Mouse (Mus musculus) subcutaneous adipose tissue, adult 2 months (tissue): Measurements from ENCODE around the gene Hist1h2ak. TPM values are rescaled to one million over a fixed set of nuclear protein-coding genes. Genes with fewer than 3 reads are reported as not detected.

Experiments
- polyA plus RNA-seq: library from polyadenylated mRNA; depleted of rRNA; stranded (reverse); fragments of >200 nt; gene quantifications from 2 replicates; pipeline ENCODE4 v1.2.3, GENCODE M21; 2012; ENCODE audit warnings: low replicate concordance; rRNA removed

Gene Hist1h2ak
- polyA plus RNA-seq = 9.2 TPM in 1 of 2 replicates, not detected in the other

GRCm38 (mm10) chr13:21753524-21754285, at the start of gene Hist1h2ak, which contains the start of gene Hist1h2bn:
TSS of gene Hist1h2ak (minus strand) at chr13:21753827.
TSS of gene Hist1h2bn (plus strand) at chr13:21754123.

GRCm38 (mm10) chr13:21786899-21787629, 33.4 kb upstream of the Hist1h2ak start, which contains the start of the genes Hist1h2an and Hist1h2bp:
TSS of gene Hist1h2an (minus strand) at chr13:21787218.
TSS of gene Hist1h2bp (plus strand) at chr13:21787461.

DNA sequence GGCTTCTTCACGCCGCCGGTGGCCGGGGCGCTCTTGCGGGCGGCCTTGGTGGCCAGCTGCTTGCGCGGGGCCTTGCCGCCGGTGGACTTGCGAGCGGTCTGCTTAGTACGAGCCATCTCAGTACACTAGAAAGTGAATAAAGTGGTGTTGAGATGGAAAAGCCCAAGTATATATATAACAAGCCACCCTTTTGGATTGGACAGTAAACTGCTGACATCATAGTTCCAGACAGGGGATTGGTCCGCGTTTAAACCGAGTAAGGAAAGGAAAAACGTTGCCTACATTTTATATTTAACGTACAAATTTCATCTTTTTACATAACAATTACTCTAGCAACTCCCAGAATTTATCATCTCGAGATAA, 29.6 kb upstream of the Hist1h2ak start, which contains the start of gene Hist1h3i:
Hist1h3i (minus strand) TSS at position 116 of the 363 bp plus-strand sequence.

DNA sequence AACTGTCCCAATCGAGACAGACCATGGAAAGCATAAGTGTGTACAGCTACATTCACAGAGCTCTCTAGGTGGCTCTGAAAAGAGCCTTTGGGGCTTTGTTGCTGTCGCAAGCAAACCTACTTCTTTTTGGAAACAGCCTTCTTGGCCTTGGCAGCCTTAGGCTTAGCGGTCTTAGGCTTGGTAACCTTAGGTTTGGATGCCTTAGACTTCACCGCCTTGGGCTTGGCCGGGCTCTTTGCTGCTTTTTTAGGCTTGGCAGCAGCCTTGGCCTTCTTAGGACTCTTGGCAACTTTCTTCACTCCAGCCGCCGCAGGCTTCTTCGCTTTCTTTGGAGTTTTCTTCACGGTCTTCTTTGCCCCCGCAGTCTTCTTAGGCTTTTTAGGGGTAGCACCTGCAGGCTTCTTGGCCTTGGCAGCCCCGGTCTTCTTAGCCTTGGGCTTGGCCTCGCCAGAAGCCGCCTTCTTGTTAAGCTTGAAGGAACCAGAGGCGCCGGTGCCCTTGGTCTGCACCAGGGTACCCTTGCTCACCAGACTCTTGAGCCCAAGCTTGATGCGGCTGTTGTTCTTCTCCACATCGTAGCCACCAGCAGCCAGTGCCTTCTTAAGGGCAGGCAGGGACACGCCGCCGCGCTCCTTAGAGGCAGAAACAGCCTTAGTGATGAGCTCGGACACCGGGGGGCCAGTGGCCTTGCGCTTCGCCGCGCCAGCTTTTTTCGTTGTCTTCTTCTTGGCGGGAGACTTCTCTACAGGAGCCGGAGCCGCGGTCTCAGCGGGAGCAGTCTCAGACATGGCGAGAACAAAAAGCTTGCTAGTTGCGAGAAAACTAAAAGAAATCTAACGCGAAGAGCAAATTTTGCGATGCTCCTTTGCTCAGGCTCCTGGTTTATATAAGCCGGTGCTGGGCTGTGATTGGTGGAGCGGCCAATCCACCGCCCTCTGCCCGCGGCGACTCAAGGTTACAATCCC, 26.4 kb upstream of the Hist1h2ak start, which contains the start of gene Hist1h1b:
Hist1h1b (minus strand) TSS at position 859 of the 965 bp plus-strand sequence.

GRCm38 (mm10) chr13:21750159-21751017, 3.2 kb downstream of the Hist1h2ak start, which contains the start of gene Hist1h4k:
TSS of gene Hist1h4k (minus strand) at chr13:21750505.

GRCm38 (mm10) chr13:21734906-21735767, 18.5 kb downstream of the Hist1h2ak start, which contains the start of gene Hist1h4j:
TSS of gene Hist1h4j (plus strand) at chr13:21735064.

GRCm38 (mm10) chr13:21721757-21722372, 31.8 kb downstream of the Hist1h2ak start, which contains the start of gene Hist1h2bm:
TSS of gene Hist1h2bm (plus strand) at chr13:21722044.

DNA sequence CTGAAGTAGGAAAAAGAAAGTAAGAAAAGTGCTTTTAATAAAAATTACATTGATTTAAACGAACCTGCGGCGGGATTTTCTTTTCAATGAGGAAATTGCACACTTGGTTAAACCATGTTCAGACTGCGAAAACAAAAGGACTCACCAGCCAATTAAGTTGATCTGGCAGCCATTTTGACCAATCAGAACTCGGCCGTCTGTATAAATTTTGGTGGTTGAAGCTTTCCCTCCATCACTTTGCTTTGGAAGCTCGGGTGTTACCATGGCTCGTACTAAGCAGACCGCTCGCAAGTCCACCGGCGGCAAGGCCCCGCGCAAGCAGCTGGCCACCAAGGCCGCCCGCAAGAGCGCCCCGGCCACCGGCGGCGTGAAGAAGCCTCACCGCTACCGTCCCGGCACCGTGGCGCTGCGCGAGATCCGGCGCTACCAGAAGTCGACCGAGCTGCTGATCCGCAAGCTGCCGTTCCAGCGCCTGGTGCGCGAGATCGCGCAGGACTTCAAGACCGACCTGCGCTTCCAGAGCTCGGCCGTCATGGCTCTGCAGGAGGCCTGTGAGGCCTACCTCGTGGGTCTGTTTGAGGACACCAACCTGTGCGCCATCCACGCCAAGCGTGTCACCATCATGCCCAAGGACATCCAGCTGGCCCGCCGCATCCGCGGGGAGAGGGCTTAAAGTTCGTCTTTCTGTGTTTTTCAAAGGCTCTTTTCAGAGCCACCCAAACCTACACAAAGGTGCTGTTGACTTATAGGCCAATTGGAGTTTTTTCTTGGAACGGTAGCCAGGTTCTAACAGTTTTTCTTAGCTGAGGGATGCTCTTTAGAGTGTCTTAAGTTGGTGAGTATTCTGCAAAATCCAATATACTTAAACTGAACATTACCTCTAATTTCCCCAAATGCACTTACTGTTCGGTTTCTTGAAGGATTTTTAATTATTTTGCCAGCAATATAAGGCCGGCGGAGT, 36.0 kb downstream of the Hist1h2ak start, which contains the start of gene Hist1h3h:
Hist1h3h (plus strand) TSS at position 263 of the 961 bp plus-strand sequence.

GRCm38 (mm10) chr13:21715864-21716539, 37.6 kb downstream of the Hist1h2ak start, which contains the start of the genes Hist1h2bl and Hist1h2ai:
TSS of gene Hist1h2bl (minus strand) at chr13:21716143.
TSS of gene Hist1h2ai (plus strand) at chr13:21716422.

Other genes starting within 250 kb of the Hist1h2ak start
- gene Zkscan8, start 222.7 kb downstream of the Hist1h2ak start, polyA plus RNA-seq = 4.9 and 7.2 TPM in 2 replicates
- gene Olfr1366, start 211.0 kb downstream of the Hist1h2ak start, polyA plus RNA-seq = not detected in 2 replicates
- gene Olfr1535, start 193.9 kb downstream of the Hist1h2ak start, polyA plus RNA-seq = not detected in 2 replicates
- gene Olfr1364, start 172.1 kb downstream of the Hist1h2ak start, polyA plus RNA-seq = not detected in 2 replicates
- not detected in 2 replicates for gene Olfr1362, start 139.8 kb downstream of the Hist1h2ak start, polyA plus RNA-seq
- gene Olfr11, start 111.3 kb downstream of the Hist1h2ak start, polyA plus RNA-seq = 0.04 TPM in 1 of 2 replicates, not detected in the other
- not detected in 2 replicates for gene Olfr1361, start 90.4 kb downstream of the Hist1h2ak start, polyA plus RNA-seq
- not detected in 2 replicates for gene Olfr1360, start 76.4 kb downstream of the Hist1h2ak start, polyA plus RNA-seq
- gene Olfr1359, start 55.7 kb downstream of the Hist1h2ak start, polyA plus RNA-seq = not detected in 2 replicates
- 2.6 and 3.2 TPM in 2 replicates for gene Hist1h2bl, start 37.7 kb downstream of the Hist1h2ak start, polyA plus RNA-seq
- gene Hist1h2ai, start 37.4 kb downstream of the Hist1h2ak start, polyA plus RNA-seq = 1.7 and 10.5 TPM in 2 replicates
- gene Hist1h3h, start 36.2 kb downstream of the Hist1h2ak start, polyA plus RNA-seq = 2.7 and 33.5 TPM in 2 replicates
- gene Hist1h2bm, start 31.8 kb downstream of the Hist1h2ak start, polyA plus RNA-seq = 0.42 and 2.3 TPM in 2 replicates
- gene Hist1h4j, start 18.8 kb downstream of the Hist1h2ak start, polyA plus RNA-seq = 0.50 and 4.8 TPM in 2 replicates
- 2.1 and 39.6 TPM in 2 replicates for gene Hist1h4k, start 3.3 kb downstream of the Hist1h2ak start, polyA plus RNA-seq
- 5.6 and 6.6 TPM in 2 replicates for gene Hist1h2bn, start 296 bp upstream of the Hist1h2ak start, polyA plus RNA-seq
- gene Hist1h1b, start 26.8 kb upstream of the Hist1h2ak start, polyA plus RNA-seq = 0.23 and 1.3 TPM in 2 replicates
- gene Hist1h3i, start 29.5 kb upstream of the Hist1h2ak start, polyA plus RNA-seq = 0.97 and 14.0 TPM in 2 replicates
- gene Hist1h2an, start 33.4 kb upstream of the Hist1h2ak start, polyA plus RNA-seq = 1.2 and 8.9 TPM in 2 replicates
- 1.2 and 1.7 TPM in 2 replicates for gene Hist1h2bp, start 33.6 kb upstream of the Hist1h2ak start, polyA plus RNA-seq
- 7.2 and 42.8 TPM in 2 replicates for gene Hist1h2bq, start 56.4 kb upstream of the Hist1h2ak start, polyA plus RNA-seq
- gene Hist1h2ao, start 56.6 kb upstream of the Hist1h2ak start, polyA plus RNA-seq = not detected in 2 replicates
- not detected in 2 replicates for gene Hist1h4m, start 57.9 kb upstream of the Hist1h2ak start, polyA plus RNA-seq
- 8.8 and 27.8 TPM in 2 replicates for gene Hist1h4n, start 78.4 kb upstream of the Hist1h2ak start, polyA plus RNA-seq
- 10.9 and 185 TPM in 2 replicates for gene Hist1h2ap, start 79.7 kb upstream of the Hist1h2ak start, polyA plus RNA-seq
- 2.6 and 36.8 TPM in 2 replicates for gene Hist1h2br, start 79.9 kb upstream of the Hist1h2ak start, polyA plus RNA-seq
- gene Zfp184, start 191.3 kb upstream of the Hist1h2ak start, polyA plus RNA-seq = 0.59 and 3.6 TPM in 2 replicates
- gene Pom121l2, start 227.4 kb upstream of the Hist1h2ak start, polyA plus RNA-seq = not detected in 2 replicates